Mouse (Mus musculus) thymus, postnatal 10 days (tissue): ENCODE results near the gene Fam160a1.

ENCODE experiments used
- DNase-seq, 2 experiments: peaks; one replicate each; pipeline ENCODE4 v3.0.0; 2021; ENCODE audit warnings: low spot score in 2 of 2

Gene Fam160a1

DNA sequence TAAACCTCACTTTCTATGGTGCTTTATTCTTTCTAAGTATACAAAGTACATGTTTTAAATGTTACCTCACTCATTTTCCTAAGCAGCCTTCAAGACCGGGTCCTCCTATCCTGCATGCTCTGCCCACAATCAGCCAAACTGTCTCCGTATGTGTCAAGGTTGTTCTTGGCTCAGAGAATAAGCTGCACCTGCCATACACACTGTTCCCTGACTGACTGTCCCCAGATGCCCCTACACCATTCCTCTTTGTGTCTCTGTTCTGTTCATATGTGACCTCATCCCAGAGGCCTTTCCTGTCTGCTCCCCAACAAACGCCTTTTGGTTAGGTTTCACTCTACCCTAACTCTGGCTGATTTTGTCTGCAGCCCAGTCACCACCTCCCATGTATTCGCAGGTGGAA is 10.2 kb upstream of the Fam160a1 start:
- DNase-seq = no peak

DNA sequence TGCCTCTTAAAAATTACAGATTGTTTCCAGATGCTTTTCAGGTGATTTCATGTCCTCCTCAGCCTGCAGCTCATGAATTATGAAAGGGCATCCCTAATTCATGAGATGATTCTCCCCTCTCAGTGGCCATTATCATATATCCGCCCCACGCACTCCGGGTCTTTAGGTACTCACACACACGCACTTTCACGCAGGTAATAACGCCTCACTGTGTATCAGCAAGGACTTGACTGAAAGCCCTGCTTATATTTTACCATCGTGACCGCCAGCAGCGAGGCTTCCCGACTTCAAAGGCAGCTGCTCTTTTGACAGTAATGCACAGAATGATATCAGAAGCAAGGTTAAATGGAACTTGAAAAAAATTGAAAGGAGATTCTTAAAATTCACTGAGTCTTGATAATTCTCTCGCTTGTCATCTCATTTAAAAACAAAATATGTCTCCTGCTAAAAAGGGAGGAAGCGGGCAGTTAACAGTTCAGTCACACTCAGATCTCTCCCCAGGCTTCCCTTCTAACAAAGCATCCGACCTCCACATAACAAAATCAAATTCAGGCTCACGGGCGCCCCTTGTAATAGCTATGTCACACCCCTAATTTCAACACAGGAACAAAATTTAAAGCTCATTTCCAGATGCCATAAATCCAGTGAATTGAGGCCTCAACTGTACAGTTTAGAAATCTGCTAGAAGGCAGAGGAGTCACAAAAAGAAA is 3.9 kb upstream of the Fam160a1 start:
- no peak for DNase-seq

- no peak for DNase-seq
These were observed 2.2 kb upstream of the Fam160a1 start for GRCm38 (mm10) chr3:85819319-85819718.

DNA sequence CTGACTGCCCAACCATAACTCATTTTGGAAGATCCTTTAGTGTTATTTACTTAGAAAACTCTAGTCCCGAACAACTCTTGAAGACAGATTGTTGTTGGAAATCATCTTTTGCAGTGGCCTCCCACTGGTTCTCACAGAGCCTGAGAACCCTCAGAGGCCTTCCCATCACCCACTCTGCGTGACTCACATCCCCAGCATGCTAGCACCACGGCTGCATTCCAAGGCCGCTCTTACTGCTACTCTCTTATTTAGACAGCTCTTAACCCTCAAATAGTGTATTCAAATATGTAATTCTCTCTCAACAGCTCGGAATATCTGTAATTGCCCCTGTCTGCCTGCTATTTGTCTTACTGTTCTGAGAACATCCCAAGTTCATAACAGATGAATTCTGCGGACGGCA is 2.9 kb downstream of the Fam160a1 start:
- no peak for DNase-seq

- DNase-seq = no peak
These were observed 3.7 kb downstream of the Fam160a1 start for GRCm38 (mm10) chr3:85813101-85814014.

GRCm38 (mm10) chr3:85812010-85812409 is 5.1 kb downstream of the Fam160a1 start:
- DNase-seq = no peak

- DNase-seq = no peak
These were observed 23.9 kb downstream of the Fam160a1 start for GRCm38 (mm10) chr3:85793166-85793565.

- no peak for DNase-seq
These were observed 27.3 kb downstream of the Fam160a1 start for GRCm38 (mm10) chr3:85789748-85790147.

DNA sequence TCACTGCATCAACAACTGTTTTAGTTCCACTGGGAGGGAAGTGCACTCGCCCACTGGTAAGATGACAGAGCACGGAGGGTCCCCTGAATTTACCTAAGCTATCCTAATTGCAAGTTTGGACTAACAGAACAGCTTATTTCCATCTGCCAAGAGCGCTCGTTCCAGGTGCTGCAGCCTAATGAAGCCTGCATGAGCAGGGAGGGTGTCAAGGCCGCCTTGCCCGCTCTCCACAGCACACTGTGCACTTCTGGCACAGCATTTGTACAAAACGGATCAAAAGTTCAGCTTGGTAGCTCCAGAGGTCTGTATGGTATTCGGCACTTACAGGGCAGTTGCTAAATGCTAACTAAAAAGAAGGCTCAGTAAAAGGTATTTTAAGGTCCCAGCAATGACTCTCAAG is 30.6 kb downstream of the Fam160a1 start:
- no peak for DNase-seq

DNA sequence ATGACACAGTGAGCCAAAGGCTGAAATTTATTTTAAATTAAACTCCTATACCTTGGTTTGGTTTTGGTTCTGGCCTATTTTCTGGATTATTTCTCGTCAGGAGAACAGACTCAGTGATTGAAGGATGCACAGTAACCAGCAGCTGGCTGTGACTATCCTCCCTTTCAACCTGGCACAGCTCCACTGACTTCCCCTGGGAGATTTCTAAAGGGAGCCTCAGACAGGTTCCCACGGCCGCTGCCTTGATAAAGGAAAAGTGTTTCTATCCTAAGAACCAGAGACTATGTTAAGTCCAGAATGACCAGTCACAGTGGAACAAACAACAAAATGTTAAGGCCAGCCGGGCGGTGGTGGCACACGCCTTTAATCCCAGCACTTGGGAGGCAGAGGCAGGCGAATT is 36.2 kb downstream of the Fam160a1 start:
- DNase-seq = no peak

- DNase-seq = no peak
These were observed 36.8 kb downstream of the Fam160a1 start for GRCm38 (mm10) chr3:85780332-85780731.

- no peak for DNase-seq
These were observed 39.2 kb downstream of the Fam160a1 start for GRCm38 (mm10) chr3:85777841-85778240.

DNA sequence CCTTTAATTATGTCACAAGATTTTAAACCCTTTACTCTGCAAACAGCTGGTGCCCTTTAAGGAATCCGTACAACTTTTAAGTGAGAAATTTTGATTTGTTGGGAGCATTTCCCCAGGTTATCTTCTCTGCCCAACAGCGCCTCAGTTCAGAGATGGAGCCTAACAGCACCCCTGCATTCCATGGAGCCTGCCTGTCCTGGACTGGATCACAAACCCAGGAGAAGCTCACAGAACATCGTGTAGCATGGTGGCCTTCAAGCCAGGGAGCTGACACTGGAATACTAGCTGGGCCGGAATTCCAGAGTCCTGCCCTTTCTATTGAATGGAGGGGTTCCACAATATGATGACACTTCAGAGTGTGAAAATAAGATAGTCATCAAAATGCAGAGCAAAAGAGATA is 39.7 kb downstream of the Fam160a1 start:
- no peak for DNase-seq

- no peak for DNase-seq
These were observed 40.4 kb downstream of the Fam160a1 start for GRCm38 (mm10) chr3:85776707-85777106.

DNA sequence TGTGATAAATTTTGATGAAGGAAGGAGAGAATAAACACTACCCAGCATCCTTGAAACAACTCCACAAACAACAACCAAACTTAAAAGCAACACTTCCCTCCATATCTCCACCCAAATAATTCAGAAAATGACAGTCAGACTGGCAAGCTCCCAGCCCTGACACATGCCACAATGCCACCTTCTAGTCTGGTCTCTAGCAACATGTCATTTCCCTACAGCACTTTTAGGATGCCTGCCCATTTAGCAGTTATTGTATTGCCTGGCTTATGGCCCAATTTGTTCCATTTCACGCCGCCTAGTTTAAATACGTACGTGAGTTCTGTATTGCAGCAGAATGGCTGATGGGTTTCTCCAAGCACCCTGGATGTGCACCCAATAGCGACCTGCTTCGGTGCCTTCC is 41.0 kb downstream of the Fam160a1 start:
- DNase-seq = no peak

DNA sequence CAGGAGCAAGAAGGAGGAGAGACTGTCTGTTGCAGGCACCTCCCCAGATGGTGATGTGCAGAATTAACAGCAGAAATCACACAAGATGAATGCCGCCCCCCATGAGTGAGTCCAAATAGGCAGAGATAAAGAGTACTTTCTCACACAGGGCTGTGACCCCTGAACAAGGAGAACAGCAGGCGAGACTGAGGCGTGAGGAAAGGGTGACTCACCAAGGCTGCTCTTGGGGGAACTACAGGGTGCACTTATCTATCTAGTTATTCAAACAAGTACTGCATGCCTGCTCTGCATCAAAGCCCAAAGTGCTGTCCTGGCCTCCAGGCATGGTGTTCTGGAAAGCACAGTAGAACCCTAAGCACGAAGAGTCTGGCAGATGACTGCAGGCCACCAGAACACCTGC is 43.2 kb downstream of the Fam160a1 start:
- DNase-seq = no peak

GRCm38 (mm10) chr3:85773425-85773824 is 43.7 kb downstream of the Fam160a1 start:
- DNase-seq = no peak

DNA sequence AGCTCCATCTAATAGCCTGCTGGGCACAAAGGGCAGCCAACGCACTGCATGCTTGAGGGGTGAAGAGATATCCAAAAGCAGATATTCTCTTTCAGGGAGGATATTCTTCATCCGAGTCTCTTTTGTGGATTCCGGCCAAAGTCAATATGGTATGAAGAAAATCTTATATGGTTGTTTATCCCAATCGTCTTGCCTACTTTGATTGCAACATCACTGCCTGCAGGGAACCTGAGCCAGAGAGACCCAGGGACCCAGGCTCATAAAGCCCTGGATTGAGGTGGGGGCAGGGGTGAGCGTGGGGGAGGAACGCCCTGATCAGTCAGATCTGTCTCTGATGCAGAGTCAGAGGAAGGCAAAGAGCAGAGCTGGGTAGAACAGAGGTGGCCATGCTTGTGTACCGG is 52.2 kb downstream of the Fam160a1 start:
- DNase-seq = no peak

GRCm38 (mm10) chr3:85764008-85764834 is 52.9 kb downstream of the Fam160a1 start:
- DNase-seq = no peak

- DNase-seq = no peak
These were observed 59.1 kb downstream of the Fam160a1 start for GRCm38 (mm10) chr3:85757944-85758343.

DNA sequence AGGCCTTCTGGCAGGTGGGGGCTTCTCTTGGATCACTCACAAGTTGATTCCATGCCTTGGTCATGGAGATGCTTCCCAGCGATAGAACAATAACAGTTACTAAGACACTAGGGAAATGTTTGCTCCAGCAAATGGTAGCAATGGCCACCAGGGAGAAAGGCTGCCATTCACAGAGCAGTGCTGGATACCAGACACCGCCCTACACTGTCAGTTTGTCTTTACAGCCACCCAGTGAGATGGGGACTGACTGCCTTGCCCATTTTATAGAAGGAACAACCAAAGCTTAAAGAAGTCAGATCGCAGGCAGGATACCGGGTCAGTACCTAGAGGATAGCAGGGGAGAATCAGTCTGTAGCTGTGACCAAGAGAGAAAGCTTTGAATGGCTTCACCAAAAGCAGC is 59.7 kb downstream of the Fam160a1 start:
- DNase-seq = no peak

DNA sequence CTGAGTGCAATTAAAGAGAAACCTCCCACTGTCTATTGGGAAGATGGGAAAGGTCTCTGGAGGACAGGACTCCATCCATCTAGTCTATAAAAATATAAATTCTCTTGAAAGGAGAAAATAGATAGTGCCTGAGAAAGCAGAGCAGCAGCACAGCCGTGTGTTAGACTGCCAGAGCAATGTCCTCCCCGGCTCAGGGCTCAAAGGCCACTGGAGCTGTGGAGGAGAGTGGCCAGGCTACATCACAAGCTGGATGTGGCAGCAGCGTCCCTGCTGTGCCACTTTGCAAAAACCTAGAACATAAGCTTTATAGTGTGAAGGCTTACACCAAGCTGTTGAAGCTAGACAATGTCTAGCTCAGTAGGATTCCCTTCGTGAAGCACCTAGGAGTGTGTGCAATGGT is 67.7 kb downstream of the Fam160a1 start:
- no peak for DNase-seq
